Mouse (Mus musculus): ENCODE data around the gene Gpr162.

- TF ChIP-seq CTCF (IDR thresholded peaks at IDR 0.05; ENCODE audit: low read depth) (no peak), EP300 (optimal IDR thresholded peaks at IDR 0.05) (no peak)
Measured at GRCm38 (mm10) chr6:124839805-124840204, 24.0 kb downstream of the Gpr162 start.

All from stomach, postnatal 0 days (tissue).